Mouse (Mus musculus): ENCODE measurements around the gene Gm11060. TPM values are rescaled to one million over a fixed set of nuclear protein-coding genes. Genes with fewer than 3 reads are reported as not detected.

Gene Gm11060
- polyA plus RNA-seq, 1 experiment: not detected

- H3K79me2 ChIP-seq (ENCODE audit: control insufficient read depth, insufficient read depth): no peaks in the 10 kb centered on the region
- TF ChIP-seq MYOD1 (IDR thresholded peaks at IDR 0.05; ENCODE audit: control insufficient read depth, insufficient read length, low read depth) (no peak), MYOG (IDR thresholded peaks at IDR 0.05; ENCODE audit: control insufficient read depth, extremely low read depth, insufficient read length) (no peak), MAX (IDR thresholded peaks at IDR 0.05) (no peak), USF1 (IDR thresholded peaks at IDR 0.05; ENCODE audit: low read depth) (no peak), CTCF (IDR thresholded peaks at IDR 0.05; ENCODE audit: control insufficient read depth, insufficient read depth, insufficient read length) (no peak), FOSL1 (IDR thresholded peaks at IDR 0.05; ENCODE audit: insufficient read depth, low read length, poor library complexity, severe bottlenecking) (no peak), CEBPB (IDR thresholded peaks at IDR 0.05; ENCODE audit: low read depth) (no peak)
- no peak overlapping the region for H3K4me3 ChIP-seq (ENCODE audit: insufficient read depth, poor library complexity, severe bottlenecking)
- H3K27me3 ChIP-seq (ENCODE audit: control insufficient read depth, insufficient read depth, insufficient read length): peaks cover 72% of the 10 kb centered on the region
- no peak overlapping the region for H3ac ChIP-seq (ENCODE audit: control insufficient read depth, insufficient read length, low read depth)
- no peaks in the 10 kb centered on the region for H3K36me3 ChIP-seq (ENCODE audit: control insufficient read depth, insufficient read depth)
- H3K79me3 ChIP-seq (ENCODE audit: low read depth): no peaks in the 10 kb centered on the region
These were observed 40.5 kb downstream of the Gm11060 start for GRCm38 (mm10) chr2:105132300-105132699.

GRCm38 (mm10) chr2:105132933-105133795, 41.3 kb downstream of the Gm11060 start:
- no peaks in the 10 kb centered on the region for H3K79me3 ChIP-seq (ENCODE audit: low read depth)
- no peaks in the 10 kb centered on the region for H3K36me3 ChIP-seq (ENCODE audit: control insufficient read depth, insufficient read depth)
- no peak overlapping the region for H3ac ChIP-seq (ENCODE audit: control insufficient read depth, insufficient read length, low read depth)
- H3K79me2 ChIP-seq (ENCODE audit: control insufficient read depth, insufficient read depth): no peaks in the 10 kb centered on the region
- TF ChIP-seq CTCF (IDR thresholded peaks at IDR 0.05; ENCODE audit: control insufficient read depth, insufficient read depth, insufficient read length) (no peak), CEBPB (IDR thresholded peaks at IDR 0.05; ENCODE audit: low read depth) (no peak), USF1 (IDR thresholded peaks at IDR 0.05; ENCODE audit: low read depth) (no peak), MYOD1 (IDR thresholded peaks at IDR 0.05; ENCODE audit: control insufficient read depth, insufficient read length, low read depth) (no peak), FOSL1 (IDR thresholded peaks at IDR 0.05; ENCODE audit: insufficient read depth, low read length, poor library complexity, severe bottlenecking) (no peak), MAX (IDR thresholded peaks at IDR 0.05) (no peak), MYOG (IDR thresholded peaks at IDR 0.05; ENCODE audit: control insufficient read depth, extremely low read depth, insufficient read length) (no peak)
- H3K27me3 ChIP-seq (ENCODE audit: control insufficient read depth, insufficient read depth, insufficient read length): peaks cover 66% of the 10 kb centered on the region
- H3K4me3 ChIP-seq (ENCODE audit: insufficient read depth, poor library complexity, severe bottlenecking): no peak overlapping the region

GRCm38 (mm10) chr2:105134296-105134695, 42.5 kb downstream of the Gm11060 start:
- H3K27me3 ChIP-seq (ENCODE audit: control insufficient read depth, insufficient read depth, insufficient read length): peaks cover 71% of the 10 kb centered on the region
- H3K4me3 ChIP-seq (ENCODE audit: insufficient read depth, poor library complexity, severe bottlenecking): no peak overlapping the region
- no peaks in the 10 kb centered on the region for H3K79me3 ChIP-seq (ENCODE audit: low read depth)
- H3K79me2 ChIP-seq (ENCODE audit: control insufficient read depth, insufficient read depth): no peaks in the 10 kb centered on the region
- no peak for TF ChIP-seq CEBPB (IDR thresholded peaks at IDR 0.05; ENCODE audit: low read depth)
- no peak for TF ChIP-seq MYOD1 (IDR thresholded peaks at IDR 0.05; ENCODE audit: control insufficient read depth, insufficient read length, low read depth)
- no peak for TF ChIP-seq FOSL1 (IDR thresholded peaks at IDR 0.05; ENCODE audit: insufficient read depth, low read length, poor library complexity, severe bottlenecking)
- TF ChIP-seq USF1 (IDR thresholded peaks at IDR 0.05; ENCODE audit: low read depth): no peak
- no peak for TF ChIP-seq MYOG (IDR thresholded peaks at IDR 0.05; ENCODE audit: control insufficient read depth, extremely low read depth, insufficient read length)
- no peak for TF ChIP-seq CTCF (IDR thresholded peaks at IDR 0.05; ENCODE audit: control insufficient read depth, insufficient read depth, insufficient read length)
- TF ChIP-seq MAX (IDR thresholded peaks at IDR 0.05): no peak
- no peaks in the 10 kb centered on the region for H3K36me3 ChIP-seq (ENCODE audit: control insufficient read depth, insufficient read depth)
- H3ac ChIP-seq (ENCODE audit: control insufficient read depth, insufficient read length, low read depth): no peak overlapping the region

DNA sequence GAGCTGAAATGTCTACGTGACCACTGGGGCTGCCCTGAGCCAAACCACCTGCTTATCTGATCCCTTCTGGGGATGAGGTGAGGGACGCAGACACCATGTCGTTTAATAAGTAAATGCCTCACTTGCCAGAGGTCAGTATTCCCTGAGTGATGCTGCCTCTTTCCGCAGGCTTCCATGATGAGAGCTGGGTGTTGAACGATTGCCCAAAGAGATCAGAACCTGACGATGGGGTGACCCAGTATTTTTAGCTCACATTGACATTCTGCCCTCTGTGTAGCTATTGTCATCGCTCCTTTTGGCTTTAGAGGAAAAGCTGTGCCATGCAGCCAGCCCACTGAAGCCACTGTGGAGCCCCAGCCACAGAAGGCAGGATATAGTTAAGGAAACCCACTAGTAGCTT, 47.7 kb downstream of the Gm11060 start:
- Histone ChIP-seq H3K79me2 (ENCODE audit: control insufficient read depth, insufficient read depth) (no peaks in the 10 kb centered on the region), H3K79me3 (ENCODE audit: low read depth) (no peaks in the 10 kb centered on the region), H3K36me3 (ENCODE audit: control insufficient read depth, insufficient read depth) (no peaks in the 10 kb centered on the region), H3ac (ENCODE audit: control insufficient read depth, insufficient read length, low read depth) (no peak overlapping the region), H3K4me3 (ENCODE audit: insufficient read depth, poor library complexity, severe bottlenecking) (no peak overlapping the region), H3K27me3 (ENCODE audit: control insufficient read depth, insufficient read depth, insufficient read length) (peaks cover 49% of the 10 kb centered on the region)
- TF ChIP-seq MYOG (IDR thresholded peaks at IDR 0.05; ENCODE audit: control insufficient read depth, extremely low read depth, insufficient read length) (no peak), CTCF (IDR thresholded peaks at IDR 0.05; ENCODE audit: control insufficient read depth, insufficient read depth, insufficient read length) (no peak), MYOD1 (IDR thresholded peaks at IDR 0.05; ENCODE audit: control insufficient read depth, insufficient read length, low read depth) (no peak), CEBPB (IDR thresholded peaks at IDR 0.05; ENCODE audit: low read depth) (no peak), MAX (IDR thresholded peaks at IDR 0.05) (no peak), USF1 (IDR thresholded peaks at IDR 0.05; ENCODE audit: low read depth) (no peak), FOSL1 (IDR thresholded peaks at IDR 0.05; ENCODE audit: insufficient read depth, low read length, poor library complexity, severe bottlenecking) (no peak)

GRCm38 (mm10) chr2:105141371-105141770, 49.6 kb downstream of the Gm11060 start:
- no peaks in the 10 kb centered on the region for H3K79me3 ChIP-seq (ENCODE audit: low read depth)
- no peaks in the 10 kb centered on the region for H3K36me3 ChIP-seq (ENCODE audit: control insufficient read depth, insufficient read depth)
- no peak overlapping the region for H3K4me3 ChIP-seq (ENCODE audit: insufficient read depth, poor library complexity, severe bottlenecking)
- no peaks in the 10 kb centered on the region for H3K79me2 ChIP-seq (ENCODE audit: control insufficient read depth, insufficient read depth)
- H3K27me3 ChIP-seq (ENCODE audit: control insufficient read depth, insufficient read depth, insufficient read length): peaks cover 35% of the 10 kb centered on the region
- H3ac ChIP-seq (ENCODE audit: control insufficient read depth, insufficient read length, low read depth): no peak overlapping the region
- TF ChIP-seq USF1 (IDR thresholded peaks at IDR 0.05; ENCODE audit: low read depth) (no peak), CEBPB (IDR thresholded peaks at IDR 0.05; ENCODE audit: low read depth) (peak; percentile 29)

Other genes with a start within 250 kb of the Gm11060 start
- 4.6 TPM for gene Prrg4, start 242.1 kb upstream of the Gm11060 start, polyA plus RNA-seq (2012; fragmentation: generic; extraction: Trizol)
- 0.21 TPM for gene Ccdc73, start 224.2 kb upstream of the Gm11060 start, polyA plus RNA-seq (2012; fragmentation: generic; extraction: Trizol)
- gene Eif3m, start 74.9 kb upstream of the Gm11060 start, polyA plus RNA-seq (2012; fragmentation: generic; extraction: Trizol): 116 TPM
- not detected for gene Wt1, start 34.5 kb downstream of the Gm11060 start, polyA plus RNA-seq (2012; fragmentation: generic; extraction: Trizol)
- gene Them7, start 132.3 kb downstream of the Gm11060 start, polyA plus RNA-seq (2012; fragmentation: generic; extraction: Trizol): not detected